Mouse (Mus musculus): ENCODE data around the gene Cd160. TPM values are rescaled to one million over a fixed set of nuclear protein-coding genes. Genes with fewer than 3 reads are reported as not detected.

The Cd160 gene
- polyA plus RNA-seq, 1 experiment from 2014 or later, result 0.18 TPM

- WGBS, result 93% methylated on average over 4 of the region's 4 CpGs
- Histone ChIP-seq H3K27ac (ENCODE audit: low read depth, low read length) (no peak overlapping the region), H3K4me2 (ENCODE audit: low read length) (no peak overlapping the region), H3K9ac (ENCODE audit: low read length) (no peak overlapping the region), H3K27me3 (replicated peaks; ENCODE audit: control insufficient read depth, insufficient read depth, low read length) (no peaks in the 10 kb centered on the region), H3K4me1 (ENCODE audit: control insufficient read depth, insufficient read depth, low read length) (no peaks in the 10 kb centered on the region), H3K4me3 (ENCODE audit: low read depth, low read length) (no peak overlapping the region), H3K9me3 (replicated peaks; ENCODE audit: control insufficient read depth, low read length) (no peaks in the 10 kb centered on the region), H3K36me3 (ENCODE audit: control insufficient read depth, insufficient read depth, low read length) (peaks cover 6% of the 10 kb centered on the region; the same call in 1 of the 2 replicates)
- ATAC-seq, result no peak
- DNase-seq (ENCODE audit: low spot score), result no peak
Observed at GRCm38 (mm10) chr3:96759695-96760094, 69.5 kb downstream of the Cd160 start.

- no peaks in the 10 kb centered on the region for H3K27me3 ChIP-seq (replicated peaks; ENCODE audit: control insufficient read depth, insufficient read depth, low read length)
- no peaks in the 10 kb centered on the region for H3K9me3 ChIP-seq (replicated peaks; ENCODE audit: control insufficient read depth, low read length)
- no peaks in the 10 kb centered on the region for H3K4me1 ChIP-seq (ENCODE audit: control insufficient read depth, insufficient read depth, low read length)
- peaks cover 6% of the 10 kb centered on the region; the same call in 1 of the 2 replicates for H3K36me3 ChIP-seq (ENCODE audit: control insufficient read depth, insufficient read depth, low read length)
- WGBS, result 62% methylated on average over 7 of the region's 7 CpGs
- no peak overlapping the region for H3K4me3 ChIP-seq (ENCODE audit: low read depth, low read length)
- ATAC-seq, result no peak
- H3K9ac ChIP-seq (ENCODE audit: low read length), result no peak overlapping the region
- H3K27ac ChIP-seq (ENCODE audit: low read depth, low read length), result no peak overlapping the region
- DNase-seq (ENCODE audit: low spot score), result no peak
- H3K4me2 ChIP-seq (ENCODE audit: low read length), result no peak overlapping the region
Observed at GRCm38 (mm10) chr3:96757691-96758090, 71.5 kb downstream of the Cd160 start.

GRCm38 (mm10) chr3:96755935-96756334 is 73.2 kb downstream of the Cd160 start:
- DNase-seq (ENCODE audit: low spot score) (no peak), ATAC-seq (no peak)
- Histone ChIP-seq H3K36me3 (ENCODE audit: control insufficient read depth, insufficient read depth, low read length) (peaks cover 6% of the 10 kb centered on the region; the same call in 1 of the 2 replicates), H3K4me1 (ENCODE audit: control insufficient read depth, insufficient read depth, low read length) (no peaks in the 10 kb centered on the region), H3K9ac (ENCODE audit: low read length) (no peak overlapping the region), H3K27ac (ENCODE audit: low read depth, low read length) (no peak overlapping the region), H3K9me3 (replicated peaks; ENCODE audit: control insufficient read depth, low read length) (no peaks in the 10 kb centered on the region), H3K27me3 (replicated peaks; ENCODE audit: control insufficient read depth, insufficient read depth, low read length) (no peaks in the 10 kb centered on the region), H3K4me2 (ENCODE audit: low read length) (no peak overlapping the region), H3K4me3 (ENCODE audit: low read depth, low read length) (no peak overlapping the region)
- 100% methylated on average over 1 of the region's 1 CpGs for WGBS

Other genes with a start within 250 kb of the Cd160 start
- gene Polr3gl, start 235.2 kb downstream of the Cd160 start, polyA plus RNA-seq (2014; fragmentation: Nextera tagmentation; extraction: Ambion mirVana), result 8.0 and 8.2 TPM in 2 replicates
- gene Ankrd34a, start 232.7 kb downstream of the Cd160 start, polyA plus RNA-seq (2014; fragmentation: Nextera tagmentation; extraction: Ambion mirVana), result 11.8 and 14.9 TPM in 2 replicates
- 7.4 and 7.8 TPM in 2 replicates for gene Lix1l, start 228.2 kb downstream of the Cd160 start, polyA plus RNA-seq (2014; fragmentation: Nextera tagmentation; extraction: Ambion mirVana)
- 132 and 136 TPM in 2 replicates for gene Rbm8a, start 199.4 kb downstream of the Cd160 start, polyA plus RNA-seq (2014; fragmentation: Nextera tagmentation; extraction: Ambion mirVana)
- gene Pex11b, start 194.0 kb downstream of the Cd160 start, polyA plus RNA-seq (2014; fragmentation: Nextera tagmentation; extraction: Ambion mirVana), result 56.6 and 64.4 TPM in 2 replicates
- gene Gm42957, start 193.9 kb downstream of the Cd160 start, polyA plus RNA-seq (2014; fragmentation: Nextera tagmentation; extraction: Ambion mirVana), result 0.13 and 0.14 TPM in 2 replicates
- 0.38 and 0.39 TPM in 2 replicates for gene Itga10, start 183.8 kb downstream of the Cd160 start, polyA plus RNA-seq (2014; fragmentation: Nextera tagmentation; extraction: Ambion mirVana)
- 1.1 and 1.9 TPM in 2 replicates for gene Ankrd35, start 159.2 kb downstream of the Cd160 start, polyA plus RNA-seq (2014; fragmentation: Nextera tagmentation; extraction: Ambion mirVana)
- gene Pias3, start 133.0 kb downstream of the Cd160 start, polyA plus RNA-seq (2014; fragmentation: Nextera tagmentation; extraction: Ambion mirVana), result 14.8 and 21.3 TPM in 2 replicates
- gene Nudt17, start 120.8 kb downstream of the Cd160 start, polyA plus RNA-seq (2014; fragmentation: Nextera tagmentation; extraction: Ambion mirVana), result 7.3 and 7.5 TPM in 2 replicates
- 27.8 and 28.9 TPM in 2 replicates for gene Polr3c, start 101.7 kb downstream of the Cd160 start, polyA plus RNA-seq (2014; fragmentation: Nextera tagmentation; extraction: Ambion mirVana)
- gene Rnf115, start 101.7 kb downstream of the Cd160 start, polyA plus RNA-seq (2014; fragmentation: Nextera tagmentation; extraction: Ambion mirVana), result 69.7 and 70.8 TPM in 2 replicates
- gene Pdzk1, start 67 bp downstream of the Cd160 start, polyA plus RNA-seq (2014; fragmentation: Nextera tagmentation; extraction: Ambion mirVana), result 0.28 TPM in 1 of 2 replicates, not detected in the other
- 1.1 and 2.0 TPM in 2 replicates for gene Gja5, start 75.3 kb upstream of the Cd160 start, polyA plus RNA-seq (2014; fragmentation: Nextera tagmentation; extraction: Ambion mirVana)
- 38.8 and 39.3 TPM in 2 replicates for gene Gpr89, start 76.0 kb upstream of the Cd160 start, polyA plus RNA-seq (2014; fragmentation: Nextera tagmentation; extraction: Ambion mirVana)
- not detected in 2 replicates for gene Gja8, start 96.7 kb upstream of the Cd160 start, polyA plus RNA-seq (2014; fragmentation: Nextera tagmentation; extraction: Ambion mirVana)

All from forebrain, embryonic 14.5 days (tissue).